Mouse (Mus musculus): ENCODE measurements around the gene Ccdc171.
"Not testable (repeated sequence)": the region's sequence is repeated elsewhere in the genome, so short reads cannot be mapped to it uniquely, and the experiment has no call there.

DNA sequence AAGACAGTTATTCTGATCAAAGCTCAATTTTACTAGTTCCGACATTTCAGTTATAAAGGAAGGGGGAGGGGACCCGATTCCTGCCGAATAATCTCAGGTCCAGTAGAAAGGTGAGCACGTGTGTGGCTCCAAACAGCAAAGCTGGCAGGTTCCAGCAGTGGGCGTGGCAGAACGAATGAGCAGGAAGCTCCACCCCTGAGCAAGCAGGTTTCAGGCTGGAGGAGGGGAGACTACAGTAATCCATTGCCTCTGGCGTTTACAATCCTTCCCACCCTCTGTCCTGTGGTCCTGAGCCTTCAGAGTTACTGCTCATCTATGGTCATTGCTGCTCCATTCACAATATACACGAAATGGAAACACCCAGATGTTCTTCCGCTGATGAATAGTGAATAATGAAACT, 42.8 kb downstream of the Ccdc171 start:
- not testable (repeated sequence) for TF ChIP-seq GATA1 (IDR thresholded peaks at IDR 0.05; ENCODE audit: borderline replicate concordance, low read length); TAL1 (conservative IDR thresholded peaks at IDR 0.05; ENCODE audit: low read depth, low read length); CTCF (IDR thresholded peaks at IDR 0.05; ENCODE audit: low read depth, low read length); POLR2AphosphoS5 (IDR thresholded peaks at IDR 0.05; ENCODE audit: insufficient replicate concordance, low read depth, low read length); GATA2 (IDR thresholded peaks at IDR 0.05; ENCODE audit: borderline replicate concordance, low read depth, low read length)

Data from G1E (cell line).